Mouse (Mus musculus) liver, adult 2 months (tissue): ENCODE data around the gene Psma5.

Experiments used
- CTCF ChIP-seq: fragments of 200-500 bp; IDR thresholded peaks from 2 replicates; pipeline ENCODE4 v1.5.1; 2011; ENCODE audit warnings: low read depth, low read length, control low read depth
- POLR2A ChIP-seq: fragments of 200-500 bp; IDR thresholded peaks from 2 replicates; pipeline ENCODE4 v1.6.1; 2011; ENCODE audit warnings: low read length, control low read depth; ENCODE audit not compliant: insufficient read depth; ENCODE audit errors: extremely low read depth

- TF ChIP-seq CTCF (no peak), POLR2A (no peak)
These were observed 25.1 kb upstream of the Psma5 start for GRCm38 (mm10) chr3:108231646-108232045.
